Comparison of ENCODE assay signal across 17 mouse cellular contexts in the genomic region with DNA sequence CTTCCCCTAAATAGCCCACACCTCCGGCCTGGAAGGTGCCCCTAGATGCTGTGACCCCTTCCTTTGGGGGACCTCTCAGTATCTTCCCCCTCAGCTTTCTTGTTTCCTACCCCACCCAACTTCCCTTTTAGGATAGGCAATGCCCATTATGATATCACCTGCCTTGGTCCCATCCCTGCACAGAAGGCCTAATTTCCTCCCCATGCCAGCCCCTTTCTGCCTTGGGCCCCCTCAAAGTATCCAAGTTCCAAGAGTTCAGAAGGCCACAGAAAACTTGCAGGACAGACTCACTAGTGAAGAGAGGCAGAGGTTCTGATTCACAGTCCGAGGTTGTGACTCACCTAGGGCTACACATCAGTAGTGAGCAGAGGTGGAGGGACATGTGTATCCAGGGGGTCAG. TPM values are rescaled to one million over a fixed set of nuclear protein-coding genes. Genes with fewer than 3 reads are reported as not detected.
DNase-seq lines count a peak whose midpoint lies in the region; ATAC-seq and TF ChIP-seq lines count a peak whose summit lies in the region.
"Had no signal": no experiment of that assay in that cellular context is flagged by ENCODE, and none has a peak within 500 bp of the region (broad histone marks: within the 10 kb centered on the region; RNA-seq: fewer than 3 reads in every experiment).

A gene (minus strand): TSS at position 101 of the 400 bp plus-strand sequence.

- TF ChIP-seq EP300 in lung, postnatal 0 days (IDR thresholded peaks at IDR 0.05): no peak

- no peak within 1 kb of the TSS for H3K4me2 ChIP-seq in forebrain, embryonic 13.5 days
- H3K4me2 ChIP-seq in lung, postnatal 0 days (replicated peaks; ENCODE audit: low read depth, low read length): no peak within 1 kb of the TSS
- no peak within 1 kb of the TSS for H3K4me2 ChIP-seq in hindbrain, embryonic 12.5 days (replicated peaks)
- no peak within 1 kb of the TSS for H3K4me2 ChIP-seq in midbrain, postnatal 0 days (ENCODE audit: low read depth, low read length, poor library complexity, severe bottlenecking)
- H3K4me2 ChIP-seq: kidney, embryonic 15.5 days; liver, embryonic 11.5 days; midbrain, embryonic 12.5 days; neural tube, embryonic 12.5 days had no signal

- H3K4me3 ChIP-seq in forebrain, embryonic 10.5 days: no peak within 1 kb of the TSS
- no peak within 1 kb of the TSS for H3K4me3 ChIP-seq in forebrain, embryonic 13.5 days
- no peak within 1 kb of the TSS for H3K4me3 ChIP-seq in lung, postnatal 0 days (ENCODE audit: low read depth, low read length)
- no peak within 1 kb of the TSS for H3K4me3 ChIP-seq in hindbrain, embryonic 12.5 days
- H3K4me3 ChIP-seq in midbrain, postnatal 0 days (ENCODE audit: low read depth, low read length): no peak within 1 kb of the TSS
- H3K4me3 ChIP-seq: kidney, embryonic 15.5 days; layer of hippocampus, adult 2 months; midbrain, embryonic 12.5 days; neural tube, embryonic 12.5 days had no signal

- H3K9ac ChIP-seq in forebrain, embryonic 13.5 days: no peak within 1 kb of the TSS
- H3K9ac ChIP-seq in lung, postnatal 0 days (replicated peaks; ENCODE audit: low read depth): no peak within 1 kb of the TSS
- no peak within 1 kb of the TSS for H3K9ac ChIP-seq in hindbrain, embryonic 12.5 days
- H3K9ac ChIP-seq in midbrain, postnatal 0 days (replicated peaks; ENCODE audit: low read length, poor library complexity, severe bottlenecking): no peak within 1 kb of the TSS
- H3K9ac ChIP-seq: kidney, embryonic 15.5 days; midbrain, embryonic 12.5 days; neural tube, embryonic 12.5 days had no signal

- DNase-seq in forebrain, embryonic 10.5 days (ENCODE audit: extremely low spot score, low spot score): no peak
- DNase-seq in lung, postnatal 0 days (ENCODE audit: low spot score): no peak
- DNase-seq in lung, postnatal 25 days (ENCODE audit: low spot score): no peak
- DNase-seq in midbrain, postnatal 0 days (ENCODE audit: low spot score): no peak
- no peak for DNase-seq in heart, adult 11 months
- DNase-seq in layer of hippocampus, adult 9-10 months (ENCODE audit: low spot score): no peak
- DNase-seq: adrenal gland, postnatal 14 days; cerebellum, adult 9-11 months; lung, postnatal 14 days had no signal

- H3K27me3 ChIP-seq in forebrain, embryonic 10.5 days (ENCODE audit: poor library complexity, severe bottlenecking): peaks cover 29% of the 10 kb centered on the region
- H3K27me3 ChIP-seq in forebrain, embryonic 13.5 days: no peaks in the 10 kb centered on the region
- no peaks in the 10 kb centered on the region for H3K27me3 ChIP-seq in lung, postnatal 0 days (replicated peaks; ENCODE audit: insufficient read depth, low read length)
- no peaks in the 10 kb centered on the region for H3K27me3 ChIP-seq in hindbrain, embryonic 12.5 days
- no peaks in the 10 kb centered on the region for H3K27me3 ChIP-seq in midbrain, postnatal 0 days (ENCODE audit: insufficient read depth, low read length)

- peak within 1 kb of the TSS; percentile 48; the same call in 1 of the 2 replicates for H3K27ac ChIP-seq in forebrain, embryonic 10.5 days
- no peak within 1 kb of the TSS for H3K27ac ChIP-seq in forebrain, embryonic 13.5 days
- H3K27ac ChIP-seq in lung, postnatal 0 days (ENCODE audit: low read length): no peak within 1 kb of the TSS
- no peak within 1 kb of the TSS; the same call in 1 of the 2 replicates for H3K27ac ChIP-seq in hindbrain, embryonic 12.5 days
- H3K27ac ChIP-seq in midbrain, postnatal 0 days (ENCODE audit: low read depth, low read length): no peak within 1 kb of the TSS
- H3K27ac ChIP-seq: kidney, embryonic 15.5 days; layer of hippocampus, adult 2 months; midbrain, embryonic 12.5 days; neural tube, embryonic 12.5 days had no signal

- no peaks in the 10 kb centered on the region for H3K9me3 ChIP-seq in forebrain, embryonic 10.5 days
- H3K9me3 ChIP-seq in forebrain, embryonic 13.5 days (replicated peaks): no peaks in the 10 kb centered on the region
- no peaks in the 10 kb centered on the region for H3K9me3 ChIP-seq in lung, postnatal 0 days (ENCODE audit: low read length)
- no peaks in the 10 kb centered on the region for H3K9me3 ChIP-seq in hindbrain, embryonic 12.5 days (replicated peaks)
- no peaks in the 10 kb centered on the region for H3K9me3 ChIP-seq in midbrain, postnatal 0 days (ENCODE audit: low read length)
- H3K9me3 ChIP-seq: kidney, embryonic 15.5 days; midbrain, embryonic 12.5 days; neural tube, embryonic 12.5 days had no signal

- H3K36me3 ChIP-seq in forebrain, embryonic 10.5 days (replicated peaks): peaks cover 4% of the 10 kb centered on the region; the same call in 1 of the 2 replicates
- peaks cover 28% of the 10 kb centered on the region for H3K36me3 ChIP-seq in forebrain, embryonic 13.5 days (ENCODE audit: poor library complexity, severe bottlenecking)
- no peaks in the 10 kb centered on the region for H3K36me3 ChIP-seq in lung, postnatal 0 days (ENCODE audit: insufficient read depth, low read length)
- peaks cover 26% of the 10 kb centered on the region for H3K36me3 ChIP-seq in hindbrain, embryonic 12.5 days
- H3K36me3 ChIP-seq in midbrain, postnatal 0 days (ENCODE audit: insufficient read depth, low read length): peaks cover 15% of the 10 kb centered on the region
- H3K36me3 ChIP-seq: kidney, embryonic 15.5 days had no signal

- WGBS in forebrain, embryonic 10.5 days: 93% methylated on average over 2 of the region's 2 CpGs
- 84% methylated on average over 2 of the region's 2 CpGs for WGBS in forebrain, embryonic 13.5 days
- WGBS in lung, postnatal 0 days: 75% methylated on average over 2 of the region's 2 CpGs
- WGBS in hindbrain, embryonic 12.5 days: 93% methylated on average over 2 of the region's 2 CpGs
- WGBS in midbrain, postnatal 0 days: 95% methylated on average over 2 of the region's 2 CpGs

- no peak for ATAC-seq in forebrain, embryonic 13.5 days
- no peak for ATAC-seq in lung, postnatal 0 days
- no peak for ATAC-seq in hindbrain, embryonic 12.5 days (ENCODE audit: low FRiP score)
- no peak for ATAC-seq in midbrain, postnatal 0 days (ENCODE audit: low FRiP score)

- no peak for TF ChIP-seq CTCF in lung, postnatal 0 days (IDR thresholded peaks at IDR 0.05)
- no peak for TF ChIP-seq CTCF in midbrain, postnatal 0 days (IDR thresholded peaks at IDR 0.05)

- H3K4me1 ChIP-seq in forebrain, embryonic 10.5 days: peaks cover 23% of the 10 kb centered on the region
- peaks cover 20% of the 10 kb centered on the region for H3K4me1 ChIP-seq in forebrain, embryonic 13.5 days
- no peaks in the 10 kb centered on the region for H3K4me1 ChIP-seq in lung, postnatal 0 days (ENCODE audit: insufficient read depth, low read depth, low read length)
- H3K4me1 ChIP-seq in hindbrain, embryonic 12.5 days: peaks cover 3% of the 10 kb centered on the region; the same call in 1 of the 2 replicates
- peaks cover 7% of the 10 kb centered on the region for H3K4me1 ChIP-seq in midbrain, postnatal 0 days (ENCODE audit: insufficient read depth, low read length)

RNA-seq across cellular contexts. Expression of the gene that starts here (rescaled TPM):
- polyA plus RNA-seq in forebrain, embryonic 10.5 days (2016; fragmentation: Nextera tagmentation; extraction: Ambion mirVana): 3.8 and 6.1 TPM in 2 replicates
- 9.1 and 14.3 TPM in 2 replicates for polyA plus RNA-seq in forebrain, embryonic 13.5 days (2015; fragmentation: Nextera tagmentation; extraction: Ambion mirVana)
- 37.3 and 41.4 TPM in 2 replicates for polyA plus RNA-seq in lung, postnatal 0 days (2015; fragmentation: Nextera tagmentation; extraction: Ambion mirVana)
- 11.3 and 12.9 TPM in 2 replicates for polyA plus RNA-seq in hindbrain, embryonic 12.5 days (2016; fragmentation: Nextera tagmentation; extraction: Ambion mirVana)
- total RNA-seq in midbrain, postnatal 0 days (2014; rRNA removed): 10.9 and 11.8 TPM in 2 replicates
- polyA plus RNA-seq in midbrain, postnatal 0 days (2015; fragmentation: Nextera tagmentation; extraction: Ambion mirVana): 18.1 and 20.7 TPM in 2 replicates
- total RNA-seq: CH12.LX had no signal
- polyA plus RNA-seq: kidney, embryonic 15.5 days had no signal
